Mouse (Mus musculus): Measurements from ENCODE around the gene Ift52. TPM values are rescaled to one million over a fixed set of nuclear protein-coding genes. Genes with fewer than 3 reads are reported as not detected.
"Not testable (repeated sequence)": the region's sequence is repeated elsewhere in the genome, so short reads cannot be mapped to it uniquely, and the experiment has no call there.

Gene Ift52
- polyA plus RNA-seq, 1 experiment, result 34.3 TPM

GRCm38 (mm10) chr2:163031757-163032156 lies 14.6 kb downstream of the Ift52 start:
- DNase-seq (ENCODE audit: low read depth), result no peak

GRCm38 (mm10) chr2:163032622-163033021 lies 15.5 kb downstream of the Ift52 start:
- no peak for DNase-seq (ENCODE audit: low read depth)

- no peak for DNase-seq (ENCODE audit: low read depth)
Measured at GRCm38 (mm10) chr2:163039940-163040339, 22.8 kb downstream of the Ift52 start.

- no peak for DNase-seq (ENCODE audit: low read depth)
Measured at GRCm38 (mm10) chr2:163048125-163048524, 31.0 kb downstream of the Ift52 start.

- no peak for DNase-seq (ENCODE audit: low read depth)
Measured at GRCm38 (mm10) chr2:163049116-163049515, 32.0 kb downstream of the Ift52 start.

GRCm38 (mm10) chr2:163051691-163052090 lies 34.5 kb downstream of the Ift52 start:
- no peak for DNase-seq (ENCODE audit: low read depth)

DNA sequence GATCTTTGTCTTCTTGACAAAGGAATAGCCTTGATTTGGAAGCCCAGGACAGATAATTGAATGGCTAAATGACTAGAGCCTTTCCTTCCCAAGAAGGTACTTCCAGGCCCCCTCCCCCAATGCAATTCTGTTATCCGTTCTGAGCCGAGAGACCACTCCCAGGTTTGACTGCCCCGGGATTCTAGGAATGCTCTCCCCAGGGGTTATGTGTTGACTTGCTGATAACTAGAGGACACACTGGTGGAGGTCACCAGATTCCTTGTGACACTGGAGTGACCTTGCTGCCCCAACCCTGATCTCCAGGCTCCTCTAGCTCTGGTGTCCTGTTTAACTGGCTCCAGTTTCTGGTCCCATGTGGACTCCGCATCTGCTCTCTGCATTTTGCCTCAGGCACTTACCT lies 34.9 kb downstream of the Ift52 start:
- DNase-seq (ENCODE audit: low read depth), result no peak

DNA sequence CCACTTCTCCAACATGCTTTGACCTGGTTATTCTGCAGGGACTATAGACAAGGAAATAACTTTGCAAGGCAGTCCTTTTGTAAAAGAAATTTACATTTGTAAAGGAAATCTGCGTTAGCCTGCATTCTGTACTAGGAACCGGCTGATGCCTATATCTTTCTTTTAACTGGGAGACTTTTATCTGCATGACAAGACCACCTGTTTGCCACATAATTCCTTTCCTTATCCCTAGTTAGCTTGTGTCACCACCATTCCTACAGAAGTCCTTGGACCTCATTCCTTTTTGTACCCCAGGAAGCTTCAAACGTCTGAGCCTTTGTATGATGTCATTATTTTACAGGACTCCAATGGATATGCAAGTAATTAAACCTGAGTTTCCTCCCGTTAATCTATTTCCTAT lies 35.7 kb downstream of the Ift52 start:
- no peak for DNase-seq (ENCODE audit: low read depth)

GRCm38 (mm10) chr2:163054335-163054840 lies 37.2 kb downstream of the Ift52 start, which contains the start of gene Mybl2:
TSS of gene Mybl2 (plus strand) at chr2:163054687.
- peak; percentile 46 for DNase-seq (ENCODE audit: low read depth)

DNA sequence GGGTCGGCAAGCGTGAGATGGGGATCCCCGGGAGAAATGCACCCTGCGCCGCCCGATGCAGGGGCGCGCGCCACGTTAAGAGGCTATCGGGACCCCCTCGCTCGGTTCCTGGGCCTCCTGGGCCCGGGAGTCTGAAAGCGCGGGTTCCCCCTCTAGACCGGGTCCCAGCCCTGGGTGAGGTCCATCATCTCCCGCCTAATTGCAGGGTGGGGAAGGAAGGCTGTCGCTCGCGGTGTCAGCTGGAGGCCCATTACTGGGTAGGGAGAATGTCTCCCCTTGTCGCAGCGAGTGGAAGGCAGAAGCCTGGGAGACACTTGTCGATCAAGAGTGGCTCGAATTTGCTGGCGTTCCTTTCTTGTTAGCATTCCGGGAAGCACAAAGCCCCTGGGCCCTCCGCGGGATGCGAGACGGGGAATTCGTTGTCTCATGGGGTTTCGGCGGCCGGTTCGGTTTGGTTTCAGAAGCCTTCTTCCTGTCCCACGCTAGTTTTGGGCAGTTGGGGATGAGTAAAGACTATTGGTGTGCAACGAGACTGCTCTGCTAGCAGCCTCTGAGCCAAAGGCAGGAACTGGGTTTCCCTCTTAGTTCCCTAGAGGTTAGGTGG lies 37.8 kb downstream of the Ift52 start:
- no peak for DNase-seq (ENCODE audit: low read depth)

GRCm38 (mm10) chr2:163055715-163056114 lies 38.6 kb downstream of the Ift52 start:
- no peak for DNase-seq (ENCODE audit: low read depth)

DNA sequence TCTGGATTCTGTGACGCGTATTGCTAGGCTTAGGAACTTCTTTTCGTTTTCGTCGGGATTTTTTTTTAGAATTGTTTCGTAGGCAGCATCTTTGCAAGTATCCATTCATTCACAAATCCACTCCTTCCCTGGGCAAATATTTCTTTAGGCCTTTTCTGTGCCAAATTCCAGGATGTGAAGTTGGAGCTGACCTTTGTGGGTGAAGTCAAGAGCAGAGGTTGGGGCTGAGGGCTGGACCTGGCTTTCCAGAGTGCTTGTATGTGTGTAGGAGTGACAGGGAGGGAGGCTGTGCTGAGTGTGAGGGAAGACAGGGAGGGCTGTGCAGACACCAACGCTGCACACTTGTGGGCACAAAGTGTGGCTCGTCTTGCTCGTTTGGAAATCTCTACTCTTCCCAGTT lies 39.4 kb downstream of the Ift52 start:
- no peak for DNase-seq (ENCODE audit: low read depth)

DNA sequence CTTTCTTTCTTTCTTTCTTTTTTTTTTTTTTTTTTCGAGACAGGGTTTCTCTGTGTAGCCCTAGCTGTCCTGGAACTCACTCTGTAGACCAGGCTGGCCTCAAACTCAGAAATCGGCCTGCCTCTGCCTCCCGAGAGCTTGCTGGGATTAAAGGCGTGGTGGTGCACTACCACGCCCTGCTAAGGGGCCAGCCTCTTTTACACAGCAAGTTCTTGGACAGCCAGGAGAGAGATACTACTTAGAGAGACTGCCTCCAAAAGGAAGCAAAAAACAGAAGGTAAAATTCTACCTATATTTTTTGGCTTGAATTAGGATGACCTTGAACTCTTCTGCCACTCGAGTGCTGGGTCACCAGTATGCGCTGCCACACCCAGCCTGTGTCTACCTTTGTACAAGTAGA lies 41.8 kb downstream of the Ift52 start:
- DNase-seq (ENCODE audit: low read depth), result not testable (repeated sequence)

DNA sequence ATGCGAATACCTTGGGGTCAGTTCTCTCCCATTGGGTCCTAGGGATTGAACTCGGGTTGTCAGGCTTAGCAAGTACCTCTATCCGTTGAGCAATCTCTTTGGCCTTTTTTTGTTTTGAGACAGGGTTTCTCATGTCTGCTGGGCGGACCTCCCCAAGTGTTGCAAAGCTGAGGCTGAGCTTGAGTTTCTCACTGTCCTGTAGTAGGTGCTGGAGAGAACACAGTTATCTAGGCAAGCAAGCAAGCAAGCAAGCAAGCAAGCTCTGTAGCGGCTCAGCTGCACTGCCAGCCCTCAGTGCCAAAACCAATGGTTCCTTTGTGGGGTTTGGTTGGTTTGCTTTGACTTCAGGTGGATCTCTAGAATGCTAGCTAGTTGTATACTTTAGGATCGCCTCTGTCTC lies 43.5 kb downstream of the Ift52 start:
- no peak for DNase-seq (ENCODE audit: low read depth)

GRCm38 (mm10) chr2:163061203-163062118 lies 44.3 kb downstream of the Ift52 start:
- DNase-seq (ENCODE audit: low read depth), result no peak

DNA sequence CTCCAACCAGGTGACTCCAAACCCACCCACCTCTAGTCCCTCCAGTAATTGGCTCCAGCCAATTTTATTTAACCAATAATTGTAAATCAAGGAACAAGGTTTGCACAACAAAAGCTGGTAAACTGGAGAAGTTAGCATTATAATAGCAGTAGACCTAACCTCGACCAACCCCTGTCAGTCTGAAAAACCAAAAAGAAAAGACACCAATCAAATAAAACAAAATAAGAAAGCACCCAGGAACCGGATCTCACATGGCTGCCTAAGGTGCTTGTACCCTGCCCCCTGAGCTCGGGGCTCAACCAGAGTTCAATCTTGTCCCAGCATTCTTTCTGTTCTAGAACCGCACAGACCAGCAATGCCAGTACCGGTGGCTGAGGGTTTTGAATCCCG lies 45.0 kb downstream of the Ift52 start:
- no peak for DNase-seq (ENCODE audit: low read depth)

DNA sequence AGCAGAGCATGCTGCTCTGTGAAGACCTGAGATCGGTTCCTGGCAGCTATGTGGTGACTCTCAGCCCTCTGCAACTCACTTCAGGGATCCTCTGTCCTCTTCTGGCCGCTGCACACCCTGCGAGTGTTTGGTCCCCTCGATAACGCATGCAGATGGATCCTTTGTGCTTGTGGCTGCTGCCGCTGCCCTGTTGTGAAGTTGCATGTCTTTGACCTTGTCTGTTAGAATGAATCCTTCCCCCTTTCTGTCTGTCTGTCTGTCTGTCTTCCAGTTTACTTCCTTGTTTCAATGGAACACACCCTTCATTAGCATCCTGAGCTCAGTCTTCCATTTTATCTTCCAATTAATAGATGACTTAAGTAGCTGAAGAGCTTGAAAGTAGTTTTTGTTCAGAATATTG lies 49.2 kb downstream of the Ift52 start:
- no peak for DNase-seq (ENCODE audit: low read depth)

DNA sequence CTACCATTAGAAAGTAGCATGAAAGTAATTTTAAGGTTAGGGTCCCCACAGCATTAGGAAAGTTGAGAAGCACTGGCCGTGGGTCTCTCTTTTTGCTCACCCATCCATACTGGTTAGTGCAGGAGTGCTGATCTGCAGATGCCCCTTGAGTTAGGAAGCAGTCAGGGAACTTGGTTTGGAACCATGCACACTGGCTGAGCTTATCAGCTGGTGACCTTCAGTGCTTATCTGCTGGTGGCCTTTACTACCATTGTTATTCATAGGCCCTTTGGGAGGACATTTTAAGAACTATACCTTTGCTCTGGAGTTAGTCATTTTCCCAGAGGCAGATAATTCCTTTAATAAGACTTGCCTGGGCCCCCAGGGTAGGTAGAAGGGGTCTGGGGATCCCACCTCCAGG lies 50.1 kb downstream of the Ift52 start:
- DNase-seq (ENCODE audit: low read depth), result no peak

GRCm38 (mm10) chr2:163070213-163070612 lies 53.1 kb downstream of the Ift52 start:
- no peak for DNase-seq (ENCODE audit: low read depth)

DNA sequence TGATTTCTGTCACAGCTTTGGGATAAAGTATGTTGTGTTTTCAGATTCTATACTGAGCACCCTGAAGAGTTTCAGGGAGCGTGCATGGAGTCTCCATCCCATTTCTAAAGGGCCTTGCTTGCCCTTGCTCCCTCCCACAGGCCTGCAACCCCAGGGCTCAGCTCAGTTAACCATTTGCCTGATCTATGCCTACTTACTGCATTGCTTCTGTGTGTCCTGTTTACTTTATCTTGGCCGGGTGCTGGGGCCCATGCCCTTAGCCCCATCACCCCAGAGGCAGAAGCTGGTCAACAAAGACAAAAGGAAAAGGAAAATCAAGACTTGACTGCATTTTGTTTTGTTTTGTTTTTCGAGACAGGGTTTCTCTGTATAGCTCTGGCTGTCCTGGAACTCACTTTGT lies 54.4 kb downstream of the Ift52 start:
- DNase-seq (ENCODE audit: low read depth), result no peak

GRCm38 (mm10) chr2:163073023-163073757 lies 56.0 kb downstream of the Ift52 start:
- DNase-seq (ENCODE audit: low read depth), result no peak

DNA sequence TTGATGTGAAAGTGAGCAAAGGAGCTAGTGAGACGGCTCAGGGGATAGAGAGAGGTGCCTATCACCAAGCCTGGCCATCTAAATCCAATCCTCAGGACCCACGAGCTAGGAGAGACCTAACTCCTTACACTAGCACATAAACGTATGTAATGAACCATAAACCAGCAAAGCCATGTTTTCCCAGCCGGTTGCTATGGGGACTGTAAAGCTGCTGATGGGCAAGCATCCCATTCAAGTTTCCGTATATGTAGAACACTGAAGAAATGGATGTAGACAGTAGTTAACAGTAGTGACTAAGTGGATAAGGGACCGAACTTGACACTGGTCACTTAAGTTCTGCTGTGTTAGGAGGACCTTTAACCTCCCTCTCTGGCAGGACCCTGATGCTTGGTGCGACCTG lies 56.9 kb downstream of the Ift52 start:
- DNase-seq (ENCODE audit: low read depth), result no peak
